Mouse (Mus musculus) erythroblast, embryonic 14.5 days (primary cell): ENCODE results near the gene Nipbl.

Source experiments
- GATA1 ChIP-seq: IDR thresholded peaks from 2 replicates; pipeline ENCODE4 v1.6.1; 2012; ENCODE audit warnings: low read length, inconsistent platforms, mixed read lengths
- TAL1 ChIP-seq: IDR thresholded peaks from 3 replicates; pipeline ENCODE4 v1.6.1; 2012; ENCODE audit warnings: low read length, inconsistent platforms, mixed read lengths

DNA sequence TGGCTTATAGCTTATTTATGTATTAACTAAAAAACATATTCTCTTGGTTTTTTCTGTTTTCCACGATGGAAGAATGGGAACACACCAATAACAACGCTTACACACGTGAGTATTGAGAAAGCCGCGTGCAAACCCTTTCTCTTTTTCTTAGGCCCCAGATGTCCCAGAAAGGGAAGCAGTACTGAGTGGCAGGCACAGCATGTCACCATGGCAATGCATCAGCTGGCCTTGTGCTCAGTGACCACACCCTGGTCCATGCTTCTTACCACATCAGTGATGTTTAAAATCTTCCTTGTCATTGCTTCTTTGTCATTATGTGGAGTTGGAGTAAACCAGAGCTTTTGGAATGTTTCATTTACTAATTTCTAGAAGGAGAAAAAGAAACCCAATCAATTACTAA is 125.1 kb downstream of the Nipbl start:
- TF ChIP-seq TAL1 (no peak), GATA1 (no peak)
